Mouse (Mus musculus) small intestine, adult 2 months (tissue): Measurements from ENCODE around the gene Dpp8.

Experiments
- CTCF ChIP-seq: fragments of 200-500 bp; IDR thresholded peaks from 2 replicates; pipeline ENCODE4 v1.5.1; 2012; ENCODE audit warnings: low read depth, mild to moderate bottlenecking, control low read depth, inconsistent platforms, low read length, moderate library complexity, mixed read lengths; ENCODE audit not compliant: insufficient replicate concordance, insufficient read length; ENCODE audit errors: extremely low read depth
- POLR2A ChIP-seq: fragments of 200-500 bp; IDR thresholded peaks from 2 replicates; pipeline ENCODE4 v1.6.1; 2012; ENCODE audit warnings: low read depth, mild to moderate bottlenecking, control low read depth, inconsistent platforms, low read length, moderate library complexity

DNA sequence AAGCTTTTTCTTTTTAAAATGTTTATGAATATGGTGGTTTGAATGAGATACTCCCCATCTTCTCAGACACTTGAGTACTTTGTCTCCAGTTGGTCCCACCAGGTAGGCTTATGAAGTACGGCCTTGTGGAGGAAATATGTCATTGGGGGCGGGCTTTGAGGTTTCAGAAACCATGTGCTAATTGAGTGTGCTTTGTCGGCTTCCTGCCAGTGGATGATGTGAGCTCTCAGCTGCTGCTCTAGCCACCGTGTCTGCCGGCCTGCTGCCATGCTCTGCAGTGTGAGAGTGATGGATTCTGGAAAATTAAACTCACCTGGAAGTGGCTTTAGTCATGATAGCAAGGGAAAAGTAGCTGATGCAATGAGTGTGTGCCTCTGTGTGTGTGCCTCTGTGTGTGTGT lies 55.3 kb downstream of the Dpp8 start:
- TF ChIP-seq CTCF (no peak), POLR2A (no peak)
